Mouse (Mus musculus): ENCODE data around the gene Itgb1bp1.

Itgb1bp1 gene

DNA sequence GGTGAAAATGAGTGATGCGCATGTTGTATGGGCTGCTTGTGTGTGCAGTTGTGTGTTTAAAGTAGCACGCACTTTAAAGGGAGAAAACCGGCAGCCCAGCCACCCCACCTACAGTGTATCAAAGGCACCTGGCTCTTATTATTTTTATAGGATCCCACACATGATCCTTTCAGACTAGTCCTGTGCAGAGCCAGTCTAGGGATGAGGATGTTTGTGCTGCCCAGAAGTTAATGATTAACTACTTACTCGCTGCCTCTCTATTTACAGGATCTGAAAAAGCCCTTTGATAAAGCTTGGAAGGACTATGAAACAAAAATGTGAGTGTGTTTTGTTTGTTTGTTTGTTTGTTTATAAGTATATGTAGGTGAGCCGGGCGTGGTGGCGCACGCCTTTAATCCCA lies 85.5 kb downstream of the Itgb1bp1 start:
- DNase-seq (ENCODE audit: low spot score in 2 of 2), result no peak

DNA sequence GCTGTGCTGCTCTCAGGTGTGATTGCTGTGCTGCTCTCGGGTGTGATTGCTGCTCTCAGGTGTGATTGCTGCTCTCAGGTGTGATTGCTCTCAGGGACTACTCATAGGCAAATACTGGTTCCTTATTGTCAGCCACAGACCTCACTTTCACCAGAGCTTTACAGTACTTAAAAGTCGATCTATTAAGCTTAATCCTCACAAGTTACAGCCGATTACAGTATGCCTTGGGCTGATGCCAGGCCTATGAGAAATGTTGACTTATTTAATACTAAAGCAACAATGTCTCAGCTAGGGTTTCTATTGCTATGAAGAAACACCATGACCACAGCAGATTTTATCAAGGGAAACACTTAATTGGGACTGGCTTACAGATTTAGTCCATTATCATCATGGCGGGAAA lies 89.7 kb downstream of the Itgb1bp1 start:
- no peak for DNase-seq (ENCODE audit: low spot score in 2 of 2)

DNA sequence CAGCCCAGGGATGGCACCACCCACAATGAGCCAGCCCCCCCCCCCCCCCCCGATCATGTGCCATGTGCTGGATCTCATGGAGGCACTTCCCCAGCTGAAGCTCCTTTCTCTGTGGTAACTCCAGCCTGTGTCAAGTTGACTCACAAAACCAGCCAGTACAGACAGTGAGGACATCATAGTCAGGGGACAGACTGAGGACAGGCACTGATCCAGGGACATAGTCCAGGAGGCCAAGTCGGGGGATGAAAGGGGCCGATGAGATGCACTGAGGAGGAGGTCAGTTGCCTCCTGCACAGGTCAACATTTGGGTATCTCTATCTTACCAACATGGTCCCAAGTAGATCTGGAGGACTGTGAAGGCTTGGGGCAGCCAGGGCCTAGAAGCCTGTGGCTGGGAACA lies 90.6 kb downstream of the Itgb1bp1 start:
- no peak for DNase-seq (ENCODE audit: low spot score in 2 of 2)

DNA sequence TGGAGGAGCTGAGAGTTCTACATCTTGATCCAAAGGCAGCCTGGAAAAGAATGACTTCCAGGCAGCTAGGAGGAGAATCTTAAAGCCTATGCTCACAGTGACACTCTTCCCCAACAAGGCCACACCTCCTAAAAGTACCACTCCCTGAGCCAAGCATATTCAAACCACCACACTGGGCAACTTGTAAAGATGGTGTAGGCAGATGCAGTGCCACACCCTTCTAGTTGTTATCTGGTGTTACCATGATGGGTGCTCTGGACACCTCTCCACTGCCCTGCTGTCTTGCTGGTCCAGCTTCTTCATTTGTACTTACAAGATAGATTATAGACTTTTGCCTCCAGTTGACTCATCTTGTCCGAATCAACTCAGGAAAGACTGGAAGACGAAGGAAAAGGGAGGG lies 94.5 kb downstream of the Itgb1bp1 start:
- DNase-seq (ENCODE audit: low spot score in 2 of 2), result no peak

All from frontal cortex, postnatal 25 days (tissue).